Mouse (Mus musculus): ENCODE measurements around the gene Trp53i13.

Gene Trp53i13

DNA sequence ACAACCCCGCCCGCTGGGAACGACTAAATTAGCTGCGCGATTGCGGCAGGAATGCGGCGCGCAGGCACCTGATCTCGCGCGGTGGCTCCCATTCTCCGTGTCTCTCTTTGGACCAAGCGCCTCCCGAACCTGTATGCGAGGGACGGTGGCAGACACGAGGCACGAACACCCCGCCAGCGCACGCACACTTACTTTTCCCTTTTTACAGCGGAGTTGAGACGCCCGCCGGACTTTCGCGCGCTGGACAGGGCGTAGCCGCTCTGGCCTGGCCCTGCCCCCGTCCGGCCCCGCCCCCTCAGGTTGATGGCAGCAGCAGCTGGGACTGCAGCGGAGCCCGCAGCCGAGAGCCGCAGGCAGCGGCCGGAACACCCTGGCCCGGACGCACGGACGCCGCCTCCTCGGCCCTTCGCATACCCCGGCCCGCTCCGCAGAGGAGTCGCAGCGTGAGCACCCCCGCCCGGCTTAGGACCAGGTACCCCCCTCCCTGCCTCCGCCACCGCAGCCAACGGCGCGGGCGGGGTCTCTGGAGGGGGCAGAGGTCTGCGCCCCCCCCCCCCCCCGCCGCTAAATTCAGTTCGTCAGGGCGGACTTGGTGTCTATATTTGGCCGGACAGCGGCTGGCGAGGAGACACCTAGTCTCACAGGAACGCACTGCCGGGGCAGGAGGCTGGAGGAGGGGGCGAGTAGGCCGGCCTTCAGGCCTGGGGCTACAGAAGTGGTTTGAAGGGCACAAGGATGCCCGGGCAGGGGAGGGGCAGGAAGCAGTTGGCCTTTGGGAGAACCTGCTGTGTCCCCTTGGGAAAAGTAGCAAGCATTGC, 53.3 kb downstream of the Trp53i13 start, which contains the start of gene Coro6:
Gene Coro6, plus strand, starts transcription at position 129 of the 818 bp plus-strand sequence.
- DNase-seq (ENCODE audit: low spot score), result no peak

GRCm38 (mm10) chr11:77461856-77462255, 53.9 kb downstream of the Trp53i13 start:
- DNase-seq (ENCODE audit: low spot score), result no peak
